Mouse (Mus musculus): ENCODE measurements around the gene Rasgef1c.

GRCm38 (mm10) chr11:49943901-49944300 lies 42.3 kb downstream of the Rasgef1c start:
- no peak for TF ChIP-seq JUND (IDR thresholded peaks at IDR 0.05; ENCODE audit: low read depth, low read length)
- no peak for TF ChIP-seq HCFC1 (IDR thresholded peaks at IDR 0.05; ENCODE audit: low read depth, low read length)
- TF ChIP-seq SMC3 (IDR thresholded peaks at IDR 0.05; ENCODE audit: low read depth, low read length), result no peak
- TF ChIP-seq POLR2AphosphoS5 (IDR thresholded peaks at IDR 0.05; ENCODE audit: borderline replicate concordance, low read depth, low read length), result no peak
- no peak for TF ChIP-seq ZMIZ1 (IDR thresholded peaks at IDR 0.05; ENCODE audit: low read depth, low read length)
- no peak for TF ChIP-seq POLR2A (IDR thresholded peaks at IDR 0.05; ENCODE audit: control insufficient read depth in 1 of 2, insufficient read depth in 1 of 2, low read depth in 1 of 2, low read length in 2 of 2, poor library complexity in 1 of 2)
- TF ChIP-seq ELF1 (IDR thresholded peaks at IDR 0.05; ENCODE audit: low read depth, low read length), result no peak
- no peak for TF ChIP-seq CTCF (IDR thresholded peaks at IDR 0.05 in 2 of 3, conservative IDR thresholded peaks at IDR 0.05 in 1 of 3; ENCODE audit: control insufficient read depth in 1 of 3, insufficient read depth in 1 of 3, low read depth in 2 of 3, low read length in 3 of 3, poor library complexity in 1 of 3, severe bottlenecking in 1 of 3)
- TF ChIP-seq ZNF384 (IDR thresholded peaks at IDR 0.05; ENCODE audit: low read depth, low read length), result no peak
- TF ChIP-seq EP300 (IDR thresholded peaks at IDR 0.05; ENCODE audit: low read depth in 1 of 2, low read length in 2 of 2), result no peak
- no peak for TF ChIP-seq RCOR1 (IDR thresholded peaks at IDR 0.05; ENCODE audit: low read depth, low read length)

Measured in MEL (cell line).